17 mouse cellular contexts compared by ENCODE assay signal in genomic region chr16:43940846-43941245, GRCm38 (mm10).
"Had no signal": no experiment of that assay in that cellular context is flagged by ENCODE, and none has a peak within 500 bp of the region (broad histone marks: within the 10 kb centered on the region; RNA-seq: fewer than 3 reads in every experiment).

No protein-coding gene starts in this region.

- H3K4me3 ChIP-seq: layer of hippocampus, adult 2 months; liver, embryonic 13.5 days; stomach, embryonic 15.5 days had no signal

- H3K27me3 ChIP-seq: liver, embryonic 13.5 days; stomach, embryonic 15.5 days had no signal

- H3K9ac ChIP-seq: liver, embryonic 13.5 days; stomach, embryonic 15.5 days had no signal

- H3K27ac ChIP-seq: kidney, postnatal 0 days; layer of hippocampus, adult 2 months; liver, embryonic 13.5 days; stomach, embryonic 15.5 days had no signal

- H3K4me1 ChIP-seq: stomach, embryonic 15.5 days had no signal

- H3K9me3 ChIP-seq: liver, embryonic 13.5 days; stomach, embryonic 15.5 days had no signal

- H3K36me3 ChIP-seq: liver, embryonic 13.5 days; stomach, embryonic 15.5 days had no signal

- DNase-seq: kidney, adult 18-20 months; kidney, adult 9 months; kidney, postnatal 25 days; layer of hippocampus, adult 9-11 months; liver, embryonic 13.5 days; lung, adult 2 months; lung, postnatal 14 days; lung, postnatal 4 days; midbrain, embryonic 14.5 days; right cerebral cortex, adult 18-20 months; right cerebral cortex, postnatal 14 days; right cerebral cortex, postnatal 4 days; thymus, postnatal 25 days had no signal

- H3K4me2 ChIP-seq: liver, embryonic 13.5 days; midbrain, embryonic 11.5 days; stomach, embryonic 15.5 days had no signal
